Mouse (Mus musculus) kidney, postnatal 14 days (tissue): ENCODE data around the gene Fhdc1.
A peak's percentile ranks its signal among the peaks of the same experiment; 100 is the strongest.

Source experiments
- DNase-seq: peaks from one replicate; pipeline ENCODE4 v3.0.0; 2022; ENCODE audit warnings: mixed read lengths

Fhdc1 gene

DNA sequence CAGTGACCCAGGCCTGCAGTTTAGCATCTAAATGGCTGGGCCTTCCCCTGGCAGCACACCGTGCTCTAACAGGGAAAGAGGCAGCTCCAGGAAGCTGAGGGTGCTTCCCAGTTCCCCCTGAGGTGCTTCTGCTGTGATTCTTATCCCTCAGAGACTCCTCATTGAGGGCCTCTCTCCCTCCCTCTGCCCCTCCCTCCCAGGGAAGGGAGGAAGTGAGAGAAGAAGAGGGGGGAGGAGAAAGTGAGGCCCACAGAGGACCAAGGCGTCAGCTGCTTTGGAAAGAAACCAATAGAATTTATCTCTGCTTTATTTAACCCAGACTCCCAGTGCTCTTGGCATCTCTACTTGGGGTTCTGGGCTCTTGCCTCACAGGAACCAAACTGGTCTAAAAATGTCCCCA, 50.1 kb downstream of the Fhdc1 start:
- DNase-seq: no peak

DNA sequence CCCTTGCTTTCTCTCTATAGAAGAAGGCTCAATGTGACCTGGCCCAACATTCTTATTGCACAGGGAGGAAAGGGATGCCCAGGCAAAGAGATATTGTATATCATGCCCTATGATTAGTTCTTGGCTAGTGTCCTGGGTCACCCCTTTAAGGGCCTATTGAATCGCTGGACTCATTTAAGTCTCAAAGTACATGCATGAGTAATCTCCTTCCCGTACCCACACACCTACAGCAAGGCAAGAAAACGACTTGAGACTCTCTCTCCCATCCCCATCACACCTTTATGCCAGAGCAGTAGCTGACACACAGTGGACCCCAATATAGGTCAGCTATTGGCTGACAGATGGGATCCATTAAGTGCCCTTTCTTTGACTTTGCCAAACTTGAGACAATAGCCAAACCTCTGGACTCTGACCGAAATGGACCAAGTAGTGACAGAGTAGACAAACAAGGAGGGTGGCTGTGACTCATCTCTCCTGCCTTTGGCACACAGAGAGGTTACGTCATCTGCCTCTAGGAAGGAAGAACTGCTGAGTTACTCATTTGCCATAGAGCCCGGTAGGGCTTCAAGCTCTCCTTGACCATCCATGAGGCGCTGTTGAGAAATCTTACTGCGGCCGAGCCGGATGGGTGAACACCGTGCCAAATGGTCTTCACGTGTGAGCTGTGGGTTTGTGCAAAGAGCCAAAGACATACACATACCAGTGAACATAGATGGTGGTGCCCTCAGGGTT, 51.1 kb downstream of the Fhdc1 start:
- DNase-seq: peak; percentile 60

DNA sequence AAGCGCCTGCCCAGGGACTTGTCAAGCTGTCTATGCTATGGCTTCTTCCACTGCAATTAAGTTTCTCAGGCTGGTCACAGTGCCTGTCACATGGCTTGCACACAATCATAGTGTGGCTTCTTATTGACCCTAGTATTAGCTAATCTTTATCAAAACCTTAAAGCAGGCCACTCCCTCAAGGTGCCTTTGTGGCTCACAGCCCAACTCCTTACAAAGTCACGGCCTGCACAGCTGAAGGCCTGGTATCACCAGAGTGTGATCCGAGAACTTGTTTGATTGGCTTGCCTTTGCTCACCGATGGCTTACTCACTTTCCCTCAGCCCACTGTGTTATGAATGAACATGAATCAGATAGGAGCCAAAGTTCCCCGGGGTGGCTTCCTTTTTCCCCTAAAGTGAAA, 52.5 kb downstream of the Fhdc1 start:
- DNase-seq: no peak

- DNase-seq: no peak
Observed at GRCm38 (mm10) chr3:84422340-84422739, 57.9 kb downstream of the Fhdc1 start.

GRCm38 (mm10) chr3:84413868-84414267, 66.4 kb downstream of the Fhdc1 start:
- no peak for DNase-seq

DNA sequence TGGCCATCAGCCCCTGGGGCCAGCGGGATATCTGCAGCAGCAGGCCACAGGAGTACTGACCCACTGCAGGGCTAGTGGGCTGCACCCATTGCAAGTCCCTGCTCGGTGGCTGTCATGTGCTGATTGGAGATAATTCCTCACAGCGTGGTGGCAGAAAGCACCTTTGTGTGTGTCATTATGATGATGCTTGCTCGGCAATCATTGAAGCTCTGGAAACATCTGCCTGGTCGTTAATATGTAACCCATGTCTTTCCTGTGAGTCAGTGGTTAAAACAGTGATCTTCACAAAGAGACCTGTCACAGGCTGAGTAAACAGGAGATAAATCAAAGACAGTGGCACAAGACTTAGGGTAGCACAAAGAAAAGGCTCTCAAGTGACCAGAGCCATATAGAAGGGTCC, 67.3 kb downstream of the Fhdc1 start:
- DNase-seq: no peak

- DNase-seq: no peak
Observed at GRCm38 (mm10) chr3:84409474-84409862, 70.8 kb downstream of the Fhdc1 start.

DNA sequence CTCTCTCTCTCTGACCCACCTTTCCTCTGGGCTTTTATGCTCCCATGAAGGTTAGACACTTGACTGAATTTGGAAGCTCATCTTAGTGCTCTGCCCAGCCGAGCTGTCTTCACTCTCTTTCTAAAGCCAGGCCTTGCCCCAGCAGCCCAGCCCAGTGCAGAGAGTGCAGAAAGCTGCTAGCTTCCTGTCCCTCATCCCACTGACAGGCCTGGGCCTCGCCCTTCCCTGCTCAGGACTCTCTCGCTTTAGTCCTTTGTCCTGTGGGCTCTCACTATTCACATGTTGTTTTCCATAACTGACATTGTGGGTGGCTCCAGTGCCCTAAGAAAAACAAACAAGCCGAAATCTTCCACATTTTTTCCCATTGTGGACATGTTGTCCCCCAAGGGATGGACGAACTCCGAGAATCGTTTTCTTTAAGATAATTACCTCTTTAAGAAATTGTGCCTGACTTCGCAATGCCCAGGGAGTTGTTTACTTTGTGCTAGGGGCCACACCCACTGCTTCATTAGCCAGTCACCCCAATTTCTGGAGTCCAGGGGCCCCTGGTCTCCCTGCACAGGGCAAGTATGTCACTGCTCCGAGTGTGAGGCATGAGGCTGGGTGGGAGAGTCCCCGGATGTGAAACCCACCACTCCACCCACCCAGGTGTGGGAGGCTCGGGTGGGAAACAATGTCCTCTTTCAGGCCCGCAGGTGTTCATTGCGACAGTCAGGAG, 71.3 kb downstream of the Fhdc1 start:
- peak; percentile 48 for DNase-seq

GRCm38 (mm10) chr3:84405523-84405922, 74.7 kb downstream of the Fhdc1 start:
- no peak for DNase-seq

DNA sequence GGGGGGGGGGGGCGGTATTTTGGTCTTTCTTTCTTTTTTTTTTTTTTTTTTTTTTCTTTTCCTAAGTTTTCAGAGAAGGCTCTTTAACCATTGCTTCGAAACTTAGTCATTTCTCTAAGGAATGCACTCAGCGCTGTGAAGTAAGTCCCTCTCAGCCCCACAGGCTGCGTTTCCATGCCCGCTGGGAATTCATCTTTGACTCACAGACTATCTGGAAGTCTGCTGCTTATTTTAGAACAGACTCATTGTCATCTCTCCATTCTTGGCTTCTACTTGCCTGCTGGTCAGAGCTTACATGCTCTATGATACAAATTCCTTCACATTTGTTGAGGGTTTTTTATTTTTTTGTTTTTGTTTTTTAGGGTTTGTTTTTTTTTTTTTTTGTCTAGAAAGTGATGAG, 76.8 kb downstream of the Fhdc1 start:
- DNase-seq: no peak

DNA sequence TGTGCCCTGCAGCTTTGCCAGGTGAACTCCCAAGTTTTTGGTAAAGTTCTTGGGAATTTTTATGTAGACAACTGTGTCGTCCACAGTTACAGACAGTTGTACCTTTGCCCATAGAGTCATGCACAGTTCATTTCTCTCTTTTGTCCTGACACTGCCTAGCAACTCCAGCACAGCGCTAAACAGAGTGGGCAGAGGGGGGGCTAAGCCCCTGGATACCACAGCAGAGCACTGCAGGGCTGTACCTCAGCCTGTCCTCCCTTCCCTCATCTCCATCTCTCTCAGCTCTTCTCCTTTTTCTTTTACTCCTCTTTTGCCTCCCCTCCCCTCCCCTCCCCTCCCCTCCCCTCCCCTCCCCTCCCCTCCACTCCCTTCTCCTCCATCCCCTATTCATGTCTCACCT, 77.5 kb downstream of the Fhdc1 start:
- no peak for DNase-seq

GRCm38 (mm10) chr3:84397976-84398375, 82.3 kb downstream of the Fhdc1 start:
- no peak for DNase-seq

GRCm38 (mm10) chr3:84396240-84396639, 84.0 kb downstream of the Fhdc1 start:
- DNase-seq: no peak

GRCm38 (mm10) chr3:84395840-84396239, 84.4 kb downstream of the Fhdc1 start:
- no peak for DNase-seq

GRCm38 (mm10) chr3:84394841-84395447, 85.3 kb downstream of the Fhdc1 start:
- no peak for DNase-seq
